Mouse (Mus musculus): ENCODE measurements around the gene Duox2. TPM values are rescaled to one million over a fixed set of nuclear protein-coding genes. Genes with fewer than 3 reads are reported as not detected.
A peak's percentile ranks its signal among the peaks of the same experiment; 100 is the strongest.

Duox2 gene
- total RNA-seq, 2 experiments from 2014 or later, result not detected

GRCm38 (mm10) chr2:122302574-122303241 lies 4.5 kb upstream of the Duox2 start:
- peak; percentile 63 for ATAC-seq (replicated peaks; ENCODE audit: poor library complexity, severe bottlenecking)

- ATAC-seq (replicated peaks; ENCODE audit: poor library complexity, severe bottlenecking), result no peak
Measured at GRCm38 (mm10) chr2:122301921-122302573, 3.8 kb upstream of the Duox2 start.

- ATAC-seq (replicated peaks; ENCODE audit: poor library complexity, severe bottlenecking), result peak; percentile 20; the same call in 1 of the 2 replicates
Measured at GRCm38 (mm10) chr2:122301081-122301920, 3.1 kb upstream of the Duox2 start.

GRCm38 (mm10) chr2:122300656-122301020 lies 2.4 kb upstream of the Duox2 start:
- no peak for ATAC-seq (replicated peaks; ENCODE audit: poor library complexity, severe bottlenecking)

GRCm38 (mm10) chr2:122299911-122300655 lies 1.8 kb upstream of the Duox2 start:
- no peak for ATAC-seq (replicated peaks; ENCODE audit: poor library complexity, severe bottlenecking)

- no peak for ATAC-seq (replicated peaks; ENCODE audit: poor library complexity, severe bottlenecking)
Measured at GRCm38 (mm10) chr2:122298596-122299490, 594 bp upstream of the Duox2 start, which contains the start of gene Duoxa2. Duoxa2 (plus strand) TSS chr2:122298900.

GRCm38 (mm10) chr2:122297271-122298095 lies 766 bp downstream of the Duox2 start:
- ATAC-seq (replicated peaks; ENCODE audit: poor library complexity, severe bottlenecking), result no peak

- ATAC-seq (replicated peaks; ENCODE audit: poor library complexity, severe bottlenecking), result peak; percentile 43
Measured at GRCm38 (mm10) chr2:122294916-122295315, 3.3 kb downstream of the Duox2 start.

GRCm38 (mm10) chr2:122286137-122286536 lies 12.1 kb downstream of the Duox2 start:
- ATAC-seq (replicated peaks; ENCODE audit: poor library complexity, severe bottlenecking), result no peak

- ATAC-seq (replicated peaks; ENCODE audit: poor library complexity, severe bottlenecking), result no peak
Measured at GRCm38 (mm10) chr2:122284091-122284490, 14.2 kb downstream of the Duox2 start.

- ATAC-seq (replicated peaks; ENCODE audit: poor library complexity, severe bottlenecking), result no peak
Measured at GRCm38 (mm10) chr2:122278769-122279168, 19.5 kb downstream of the Duox2 start.

GRCm38 (mm10) chr2:122266407-122267193 lies 31.6 kb downstream of the Duox2 start:
- ATAC-seq (replicated peaks; ENCODE audit: poor library complexity, severe bottlenecking), result no peak

- ATAC-seq (replicated peaks; ENCODE audit: poor library complexity, severe bottlenecking), result no peak
Measured at GRCm38 (mm10) chr2:122264690-122265089, 33.6 kb downstream of the Duox2 start.

GRCm38 (mm10) chr2:122260729-122261128 lies 37.5 kb downstream of the Duox2 start:
- ATAC-seq (replicated peaks; ENCODE audit: poor library complexity, severe bottlenecking), result no peak

GRCm38 (mm10) chr2:122255997-122256396 lies 42.3 kb downstream of the Duox2 start:
- no peak for ATAC-seq (replicated peaks; ENCODE audit: poor library complexity, severe bottlenecking)

GRCm38 (mm10) chr2:122247786-122248185 lies 50.5 kb downstream of the Duox2 start:
- ATAC-seq (replicated peaks; ENCODE audit: poor library complexity, severe bottlenecking), result no peak

GRCm38 (mm10) chr2:122243671-122244131 lies 54.5 kb downstream of the Duox2 start:
- peak; percentile 95 for ATAC-seq (replicated peaks; ENCODE audit: poor library complexity, severe bottlenecking)

- ATAC-seq (replicated peaks; ENCODE audit: poor library complexity, severe bottlenecking), result no peak
Measured at GRCm38 (mm10) chr2:122241935-122242334, 56.3 kb downstream of the Duox2 start.

Data from granulocyte monocyte progenitor cell, adult 5-6 weeks (primary cell).